Mouse (Mus musculus) neural tube, embryonic 12.5 days (tissue): ENCODE results near the gene Gm49396. TPM values are rescaled to one million over a fixed set of nuclear protein-coding genes. Genes with fewer than 3 reads are reported as not detected.
A peak's percentile ranks its signal among the peaks of the same experiment; 100 is the strongest.

ENCODE experiments used
- ATAC-seq: fragments of 200-750 bp; cut with Nextera tagmentation; 2 replicates; pipeline ENCODE4 v1.8.0; 2017; ENCODE audit warnings: low read depth, mild to moderate bottlenecking, moderate TSS enrichment, moderate library complexity; ENCODE audit not compliant: low FRiP score
- H3K27ac ChIP-seq: fragments of 300-500 bp; sonication (generic); 2 replicates; pipeline ENCODE4 v1.5.1; 2016
- H3K27me3 ChIP-seq: fragments of 300-500 bp; sonication (generic); replicated peaks from 2 replicates; pipeline ENCODE4 v1.6.1; 2016; ENCODE audit warnings: mild to moderate bottlenecking
- H3K36me3 ChIP-seq: fragments of 300-500 bp; sonication (generic); 2 replicates; pipeline ENCODE4 v1.6.1; 2016; ENCODE audit warnings: mild to moderate bottlenecking
- H3K4me1 ChIP-seq: fragments of 300-500 bp; sonication (generic); 2 replicates; pipeline ENCODE4 v1.6.1; 2016
- H3K4me2 ChIP-seq: fragments of 300-500 bp; sonication (generic); replicated peaks from 2 replicates; pipeline ENCODE4 v1.6.1; 2016; ENCODE audit warnings: mild to moderate bottlenecking
- H3K4me3 ChIP-seq: fragments of 300-500 bp; sonication (generic); 2 replicates; pipeline ENCODE4 v1.5.1; 2016
- H3K9ac ChIP-seq: fragments of 300-500 bp; sonication (generic); 2 replicates; pipeline ENCODE4 v1.6.1; 2016; ENCODE audit warnings: mild to moderate bottlenecking
- H3K9me3 ChIP-seq: fragments of 300-500 bp; sonication (generic); 2 replicates; pipeline ENCODE4 v1.6.1; 2016; ENCODE audit warnings: mild to moderate bottlenecking
- WGBS: fragments of 180-500 bp; shearing (Covaris S2); methylation state at CpG from one replicate; pipeline ENCODE4 v1.1.7; 2016; 5-methylcytosine and 5-hydroxymethylcytosine counted together
- polyA plus RNA-seq: library from polyadenylated mRNA; unstranded; fragments of >200 nt; fragmentation: Nextera tagmentation; extraction: Ambion mirVana; gene quantifications from 2 replicates; pipeline ENCODE4 v1.2.1, GENCODE M21; 2016

The Gm49396 gene
- polyA plus RNA-seq, 1 experiment from 2014 or later: 16.2 TPM

DNA sequence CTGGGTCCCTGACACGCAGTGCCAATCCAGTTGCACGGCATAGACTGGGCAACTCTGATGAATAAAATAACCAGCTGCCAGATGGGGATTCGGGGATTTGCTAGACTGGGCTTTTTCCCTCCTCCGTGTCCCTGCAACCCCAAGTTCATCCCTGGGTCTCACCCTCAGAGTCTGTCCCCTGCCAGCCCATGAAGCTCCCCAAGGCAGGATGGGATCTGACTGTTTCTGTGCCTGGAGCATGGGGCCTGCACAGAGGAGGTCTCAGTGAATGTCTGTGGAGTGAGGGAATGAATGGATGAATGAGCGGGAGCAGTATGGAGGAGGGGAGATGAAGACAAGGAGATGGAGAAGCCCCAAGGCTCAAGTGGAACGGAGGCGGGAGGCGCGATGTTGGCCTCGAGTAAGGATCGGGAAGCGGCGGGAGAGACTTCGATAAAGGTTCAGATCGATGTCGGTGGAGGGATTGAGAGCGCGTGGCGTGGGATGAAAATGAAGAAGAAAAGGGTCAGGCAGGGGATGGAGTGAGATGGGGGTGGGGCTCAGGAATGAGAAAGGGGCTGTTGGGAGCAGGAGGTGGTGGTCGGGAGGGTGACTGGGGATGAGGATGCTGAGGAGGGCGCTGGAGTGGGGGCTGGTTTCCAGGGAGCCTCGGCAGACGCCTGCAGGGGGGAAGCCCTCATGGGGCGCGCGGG lies 29.1 kb upstream of the Gm49396 start:
- 6% methylated on average over 26 of the region's 26 CpGs for WGBS
- no peaks in the 10 kb centered on the region for H3K27me3 ChIP-seq
- peak overlapping the region; percentile 81 for H3K4me2 ChIP-seq
- H3K27ac ChIP-seq: peak overlapping the region; percentile 77; the same call in 1 of the 2 replicates
- no peaks in the 10 kb centered on the region for H3K9me3 ChIP-seq
- H3K4me3 ChIP-seq: peak overlapping the region; percentile 78
- peak overlapping the region; percentile 87 for H3K9ac ChIP-seq
- peaks cover 44% of the 10 kb centered on the region for H3K36me3 ChIP-seq
- ATAC-seq: peak; percentile 56
- H3K4me1 ChIP-seq: peaks cover 33% of the 10 kb centered on the region

DNA sequence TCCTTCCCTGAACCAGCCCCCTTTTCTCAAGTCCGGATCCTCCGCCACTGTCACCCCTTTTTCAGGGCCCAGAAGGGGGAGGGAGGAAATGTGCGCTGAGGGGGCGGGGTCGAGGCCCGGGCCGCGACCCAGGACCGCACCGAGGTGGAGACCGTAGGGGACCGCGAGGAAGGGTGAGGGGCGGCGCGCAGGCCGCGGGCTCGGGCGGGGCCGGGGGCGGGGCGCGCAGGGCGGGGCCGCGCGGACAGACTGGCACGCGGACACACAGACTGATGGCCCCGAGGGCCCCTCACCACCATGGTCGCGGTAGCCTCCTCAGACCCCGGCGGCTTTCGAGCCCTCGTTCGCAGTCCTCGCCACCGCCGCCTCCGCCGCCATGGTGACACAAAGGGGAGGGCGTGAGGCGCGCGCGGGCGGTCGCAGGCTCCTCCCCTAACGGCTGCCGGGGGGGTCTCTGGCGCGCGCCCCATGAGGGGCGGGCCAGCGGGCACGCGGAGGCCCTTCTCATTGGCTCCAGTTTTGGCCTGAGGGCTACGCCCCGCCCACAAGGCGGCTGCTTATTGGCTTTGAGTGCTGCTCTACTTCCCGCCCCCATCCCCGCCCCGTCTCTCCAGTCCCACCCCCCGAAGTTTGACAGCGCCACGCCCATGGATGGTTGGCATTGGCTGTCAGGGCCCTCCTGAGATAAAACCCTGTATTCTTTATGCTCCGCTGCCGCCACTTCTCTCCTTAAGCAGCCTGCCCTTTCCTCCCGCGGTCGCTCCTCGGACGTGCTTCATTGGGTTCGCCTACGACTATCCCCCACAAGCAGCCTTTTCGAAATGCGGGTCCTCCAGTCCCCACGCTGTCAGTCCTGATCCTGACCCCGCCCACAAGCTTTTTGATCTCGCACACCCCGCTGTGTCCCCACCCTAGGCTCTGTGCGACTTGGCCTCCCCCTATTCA lies 28.2 kb upstream of the Gm49396 start, which contains the start of gene Arhgap33:
Gene Arhgap33 (minus strand): TSS at position 428 of the 945 bp plus-strand sequence.
- peaks cover 43% of the 10 kb centered on the region for H3K36me3 ChIP-seq
- H3K9ac ChIP-seq: peak within 1 kb of the TSS; percentile 87
- H3K27me3 ChIP-seq: no peaks in the 10 kb centered on the region
- H3K9me3 ChIP-seq: no peaks in the 10 kb centered on the region
- H3K4me1 ChIP-seq: peaks cover 33% of the 10 kb centered on the region
- WGBS: under 1% methylated on average over 79 of the region's 84 CpGs
- peak within 1 kb of the TSS; percentile 81 for H3K4me2 ChIP-seq
- peak; percentile 89 for ATAC-seq
- H3K4me3 ChIP-seq: peak within 1 kb of the TSS; percentile 78
- peak within 1 kb of the TSS; percentile 77 for H3K27ac ChIP-seq

DNA sequence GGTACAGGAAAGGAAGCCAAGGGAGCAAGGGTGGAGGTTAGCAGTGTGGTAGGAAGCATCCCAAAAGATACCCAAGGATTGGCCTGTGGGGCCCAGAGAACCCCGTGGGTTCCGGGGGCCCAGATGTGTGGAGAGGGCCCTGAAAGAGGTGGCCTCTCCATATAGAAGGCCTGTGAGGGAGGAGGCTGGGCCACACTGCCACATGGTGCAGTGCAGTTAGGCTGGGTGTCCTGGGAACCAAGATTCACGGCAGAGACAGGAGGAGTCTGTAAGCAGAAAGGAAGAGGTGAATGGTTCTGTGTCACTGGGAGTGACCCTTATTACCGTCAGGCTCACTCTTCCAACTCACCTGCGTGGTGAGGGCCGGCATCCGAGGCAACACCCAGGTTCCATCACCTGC lies 22.6 kb upstream of the Gm49396 start:
- no peaks in the 10 kb centered on the region for H3K9me3 ChIP-seq
- WGBS: 89% methylated on average over 7 of the region's 7 CpGs
- no peak overlapping the region for H3K4me3 ChIP-seq
- peaks cover 3% of the 10 kb centered on the region; the same call in 1 of the 2 replicates for H3K4me1 ChIP-seq
- no peak for ATAC-seq
- no peak overlapping the region for H3K9ac ChIP-seq
- no peak overlapping the region for H3K27ac ChIP-seq
- H3K27me3 ChIP-seq: no peaks in the 10 kb centered on the region
- H3K4me2 ChIP-seq: no peak overlapping the region
- H3K36me3 ChIP-seq: peaks cover 36% of the 10 kb centered on the region

DNA sequence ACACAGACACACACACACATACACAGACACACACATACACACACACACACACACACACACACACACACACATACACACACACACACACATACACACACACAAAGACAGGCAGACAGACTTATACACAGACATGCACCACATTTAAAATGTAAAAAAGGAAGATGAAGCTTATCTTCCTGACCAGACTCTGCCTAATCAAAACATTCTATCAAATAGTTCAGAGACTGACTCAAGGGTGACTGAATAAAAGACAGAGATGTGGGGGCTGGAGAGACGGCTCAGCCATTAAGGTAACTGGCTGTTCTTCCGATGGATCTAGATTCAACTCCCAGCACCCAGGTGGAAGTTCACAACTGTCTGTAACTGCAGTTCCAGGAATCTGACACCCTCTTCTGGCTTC lies 18.8 kb upstream of the Gm49396 start:
- WGBS: 97% methylated on average over 2 of the region's 2 CpGs
- no peak for ATAC-seq
- Histone ChIP-seq H3K4me2 (no peak overlapping the region), H3K4me3 (no peak overlapping the region), H3K4me1 (no peaks in the 10 kb centered on the region), H3K9ac (no peak overlapping the region), H3K27me3 (no peaks in the 10 kb centered on the region), H3K9me3 (no peaks in the 10 kb centered on the region), H3K27ac (no peak overlapping the region), H3K36me3 (peaks cover 43% of the 10 kb centered on the region)

DNA sequence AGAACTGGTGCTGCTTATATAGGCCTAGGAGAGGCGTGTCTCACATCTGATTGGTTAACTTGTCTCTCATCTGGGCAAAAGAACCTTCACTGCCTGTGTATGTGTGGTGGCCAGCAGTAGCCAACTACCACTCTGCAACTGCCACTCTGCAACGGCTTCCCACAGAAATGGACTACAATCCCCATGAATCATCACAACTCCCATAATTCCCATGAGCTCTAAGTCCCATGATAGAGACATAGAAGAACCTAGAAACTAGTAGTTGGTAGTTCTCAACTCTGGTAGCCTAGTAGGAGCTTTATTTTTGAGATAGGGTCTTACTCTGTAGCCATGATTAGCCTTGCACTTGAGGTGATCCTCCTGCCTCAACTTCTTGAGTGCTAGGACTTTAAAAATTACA lies 13.3 kb upstream of the Gm49396 start:
- H3K4me1 ChIP-seq: peaks cover 15% of the 10 kb centered on the region
- WGBS: 90% methylated on average over 2 of the region's 2 CpGs
- H3K4me3 ChIP-seq: no peak overlapping the region
- H3K4me2 ChIP-seq: no peak overlapping the region
- H3K36me3 ChIP-seq: peaks cover 20% of the 10 kb centered on the region
- H3K9ac ChIP-seq: no peak overlapping the region
- H3K9me3 ChIP-seq: no peaks in the 10 kb centered on the region
- no peak overlapping the region for H3K27ac ChIP-seq
- H3K27me3 ChIP-seq: no peaks in the 10 kb centered on the region
- no peak for ATAC-seq

DNA sequence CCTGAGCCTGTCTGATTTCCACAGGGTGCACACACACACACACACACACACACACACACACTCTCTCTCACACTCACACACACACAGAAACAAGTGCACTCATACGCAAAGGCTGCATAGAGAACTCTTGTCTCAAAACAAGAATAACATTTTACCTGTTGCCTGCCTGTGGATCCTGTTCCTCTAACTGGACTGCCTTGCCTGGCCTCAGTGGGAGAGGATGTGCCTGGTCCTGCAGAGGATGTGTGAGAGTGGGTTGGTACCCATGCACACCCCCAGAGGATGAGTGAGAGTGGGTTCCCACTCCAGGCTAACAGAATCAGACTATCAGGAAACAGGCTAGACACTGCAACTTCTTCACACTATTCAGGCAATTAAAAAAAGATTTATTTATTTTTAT lies 12.5 kb upstream of the Gm49396 start:
- H3K27me3 ChIP-seq: no peaks in the 10 kb centered on the region
- ATAC-seq: no peak
- H3K9me3 ChIP-seq: no peaks in the 10 kb centered on the region
- peaks cover 15% of the 10 kb centered on the region for H3K4me1 ChIP-seq
- no peak overlapping the region for H3K4me3 ChIP-seq
- peaks cover 23% of the 10 kb centered on the region for H3K36me3 ChIP-seq
- H3K27ac ChIP-seq: no peak overlapping the region
- H3K4me2 ChIP-seq: no peak overlapping the region
- no peak overlapping the region for H3K9ac ChIP-seq
- WGBS: 100% methylated on average over 1 of the region's 1 CpGs

DNA sequence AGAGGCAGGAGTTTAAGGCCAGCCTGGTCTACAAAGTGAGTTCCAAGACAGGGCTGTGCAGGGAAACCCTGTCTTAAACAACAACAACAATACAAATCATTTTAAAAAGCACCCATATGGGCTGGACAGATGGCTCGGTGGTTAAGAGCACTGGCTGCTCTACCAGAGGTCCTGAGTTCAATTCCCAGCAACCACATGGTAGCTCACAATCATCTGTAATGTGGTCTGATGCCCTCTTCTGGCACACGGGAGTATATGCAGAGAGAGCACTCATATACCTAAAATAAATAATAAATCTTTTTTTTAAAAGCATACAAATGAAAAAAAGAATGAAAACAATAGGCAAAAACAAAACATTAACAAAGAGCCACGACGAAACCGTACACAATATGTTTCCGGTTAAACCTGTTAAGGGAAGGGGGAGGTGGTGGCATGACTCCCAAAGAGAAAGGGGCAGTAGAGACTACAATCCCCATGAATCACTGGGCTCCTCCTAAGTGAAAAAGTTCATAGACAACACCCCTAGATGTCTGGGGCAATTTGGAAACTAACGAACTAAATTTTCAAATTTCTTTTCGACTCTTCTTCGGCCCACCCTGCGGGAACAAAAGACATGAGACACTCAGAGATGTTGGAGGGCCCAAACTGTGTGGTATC lies 11.6 kb upstream of the Gm49396 start:
- Histone ChIP-seq H3K27ac (peak overlapping the region; percentile 62; the same call in 1 of the 2 replicates), H3K9ac (peak overlapping the region; percentile 57), H3K9me3 (no peaks in the 10 kb centered on the region), H3K4me2 (peak overlapping the region; percentile 88), H3K4me3 (peak overlapping the region; percentile 62), H3K36me3 (peaks cover 22% of the 10 kb centered on the region), H3K4me1 (peaks cover 15% of the 10 kb centered on the region), H3K27me3 (no peaks in the 10 kb centered on the region)
- ATAC-seq: peak; percentile 73
- 4% methylated on average over 10 of the region's 10 CpGs for WGBS

DNA sequence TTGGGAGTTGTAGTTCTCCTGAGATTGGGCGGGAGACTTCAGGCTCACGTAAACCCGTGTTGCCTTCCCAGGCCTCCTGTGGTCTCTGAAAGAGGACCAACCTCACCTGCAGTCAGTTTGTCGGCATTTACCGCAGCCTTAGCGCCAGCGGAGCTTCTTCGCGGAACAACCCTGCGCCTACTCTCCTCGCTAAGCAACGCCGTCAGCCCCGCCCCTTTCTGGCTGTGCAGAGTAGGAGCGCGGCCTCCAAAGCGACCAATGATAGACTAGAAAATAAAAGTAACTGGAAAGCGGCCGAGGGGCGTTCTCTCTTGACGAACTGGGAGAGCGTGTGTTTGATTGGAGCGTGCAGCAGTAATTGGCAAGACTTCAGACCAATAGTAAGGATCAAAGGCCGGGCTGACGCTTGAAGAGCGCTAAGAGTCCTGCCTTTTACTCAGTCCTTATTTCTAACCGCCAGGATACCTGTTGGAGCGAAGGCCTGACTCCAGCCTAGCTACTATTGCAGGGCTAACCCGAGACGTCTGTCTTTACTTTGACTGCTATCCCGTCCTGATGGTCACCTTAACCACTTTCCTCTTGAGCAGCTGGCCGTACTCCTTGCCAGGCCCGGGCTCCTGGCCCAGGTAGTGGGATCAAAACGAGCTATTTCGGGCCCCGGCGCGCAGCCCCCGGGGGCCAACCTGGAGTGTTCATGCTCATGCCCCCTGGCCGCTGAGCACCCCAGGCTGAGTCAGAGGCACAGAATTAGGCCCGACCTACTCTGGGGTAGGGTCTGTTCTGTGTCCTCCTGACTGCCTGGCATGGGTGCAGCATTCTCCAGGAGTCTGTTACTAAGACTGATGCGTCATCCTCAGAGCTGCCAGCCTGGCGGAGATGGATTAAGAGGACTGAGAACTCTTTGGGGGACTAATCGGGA lies 10.8 kb upstream of the Gm49396 start, which contains the start of the genes Hspb6 and Proser3:
Gene Hspb6 (plus strand): TSS at position 77 of the 919 bp plus-strand sequence.
Gene Proser3 (minus strand): TSS at position 198 of the 919 bp plus-strand sequence.
- H3K36me3 ChIP-seq: peaks cover 29% of the 10 kb centered on the region
- ATAC-seq: peak; percentile 97

DNA sequence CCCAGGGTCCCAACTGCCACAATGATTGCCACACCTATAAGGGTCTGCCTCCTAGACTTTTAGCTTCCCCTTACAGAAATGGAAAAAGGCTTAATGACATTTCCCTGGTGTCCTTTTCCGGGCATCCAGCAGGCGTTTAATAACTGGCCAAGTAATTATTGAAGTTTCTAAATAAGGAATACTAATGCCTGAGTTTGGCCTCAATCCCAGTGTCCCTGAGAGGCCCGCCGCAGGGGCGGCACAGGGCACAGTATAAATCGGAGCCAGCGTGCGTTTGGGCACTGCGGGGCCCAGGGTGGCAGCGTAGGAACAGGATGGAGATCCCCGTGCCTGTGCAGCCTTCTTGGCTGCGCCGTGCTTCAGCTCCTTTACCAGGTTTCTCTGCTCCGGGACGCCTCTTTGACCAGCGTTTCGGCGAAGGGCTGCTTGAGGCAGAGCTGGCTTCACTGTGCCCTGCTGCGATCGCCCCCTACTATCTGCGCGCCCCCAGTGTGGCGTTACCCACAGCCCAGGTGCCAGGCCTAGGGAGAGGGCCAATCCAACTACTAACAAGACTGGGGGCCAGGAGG lies 10.0 kb upstream of the Gm49396 start:
- Histone ChIP-seq H3K9ac (peak overlapping the region; percentile 57), H3K4me1 (peaks cover 18% of the 10 kb centered on the region), H3K27ac (peak overlapping the region; percentile 12; the same call in 1 of the 2 replicates), H3K27me3 (no peaks in the 10 kb centered on the region), H3K4me3 (peak overlapping the region; percentile 62), H3K9me3 (no peaks in the 10 kb centered on the region), H3K36me3 (peaks cover 31% of the 10 kb centered on the region), H3K4me2 (peak overlapping the region; percentile 88)
- ATAC-seq: no peak
- WGBS: 6% methylated on average over 23 of the region's 23 CpGs

More for the DNA sequence above, 10.8 kb upstream of the Gm49396 start, which contains the start of the genes Hspb6 and Proser3:
- peak within 1 kb of the TSS; percentile 88 for H3K4me2 ChIP-seq
- H3K4me3 ChIP-seq: peak within 1 kb of the TSS; percentile 62
- peaks cover 15% of the 10 kb centered on the region for H3K4me1 ChIP-seq
- no peaks in the 10 kb centered on the region for H3K27me3 ChIP-seq
- WGBS: 2% methylated on average over 44 of the region's 44 CpGs
- H3K27ac ChIP-seq: peak within 1 kb of the TSS; percentile 62; the same call in 1 of the 2 replicates
- peak within 1 kb of the TSS; percentile 57 for H3K9ac ChIP-seq
- H3K9me3 ChIP-seq: no peaks in the 10 kb centered on the region

DNA sequence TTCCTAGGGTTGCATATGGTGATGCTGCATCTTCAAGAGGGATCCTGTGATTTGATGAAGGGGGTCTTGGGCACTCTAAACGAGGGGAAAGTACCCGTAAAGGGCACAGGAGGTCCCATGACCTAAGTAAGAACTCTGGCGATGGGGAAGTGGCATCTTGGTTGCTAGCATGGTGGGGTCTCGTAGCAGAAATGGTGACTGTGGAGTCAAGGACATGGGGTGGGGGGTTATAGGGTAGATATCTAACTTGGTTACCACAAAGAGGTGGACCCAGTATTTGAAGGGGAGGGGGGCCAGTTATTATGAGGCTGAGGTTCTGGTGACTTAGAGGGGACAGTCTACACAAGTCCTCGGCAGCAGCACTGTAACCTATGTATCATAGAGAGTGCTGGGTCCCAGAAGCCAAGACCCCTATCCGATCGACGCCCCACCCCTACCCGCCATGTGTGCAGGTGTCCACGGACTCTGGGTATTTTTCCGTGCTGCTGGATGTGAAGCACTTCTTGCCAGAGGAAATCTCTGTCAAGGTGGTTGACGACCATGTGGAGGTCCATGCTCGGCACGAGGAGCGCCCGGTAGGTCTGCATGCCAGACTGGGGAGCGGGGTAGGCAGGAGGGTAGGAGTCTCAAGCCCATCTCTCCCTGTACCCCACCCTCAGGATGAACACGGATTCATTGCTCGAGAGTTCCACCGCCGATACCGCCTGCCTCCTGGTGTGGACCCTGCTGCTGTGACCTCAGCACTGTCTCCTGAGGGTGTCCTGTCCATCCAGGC lies 9.1 kb upstream of the Gm49396 start:
- peak overlapping the region; percentile 57; the same call in 1 of the 2 replicates for H3K9ac ChIP-seq
- H3K27me3 ChIP-seq: no peaks in the 10 kb centered on the region
- H3K4me3 ChIP-seq: peak overlapping the region; percentile 62; the same call in 1 of the 2 replicates
- no peaks in the 10 kb centered on the region for H3K9me3 ChIP-seq
- WGBS: 87% methylated on average over 22 of the region's 22 CpGs
- peak overlapping the region; percentile 88 for H3K4me2 ChIP-seq
- peaks cover 27% of the 10 kb centered on the region for H3K4me1 ChIP-seq
- H3K27ac ChIP-seq: no peak overlapping the region
- ATAC-seq: no peak
- H3K36me3 ChIP-seq: peaks cover 29% of the 10 kb centered on the region
